Mouse (Mus musculus): ENCODE measurements around the gene Slc9a3.

- TF ChIP-seq FLI1 (IDR thresholded peaks at IDR 0.05; ENCODE audit: low read length) (no peak), GATA1 (IDR thresholded peaks at IDR 0.05; ENCODE audit: borderline replicate concordance, low read length) (no peak)
Measured at GRCm38 (mm10) chr13:74096715-74097363, 24.4 kb upstream of the Slc9a3 start.

Measured in megakaryocyte, embryonic 14.5 days (primary cell).